Mouse (Mus musculus) megakaryocyte, embryonic 14.5 days (primary cell): ENCODE results near the gene Ccdc63.

Experiments used
- FLI1 ChIP-seq: IDR thresholded peaks from 2 replicates; pipeline ENCODE4 v1.6.1; 2012; ENCODE audit warnings: low read length, inconsistent platforms, mixed read lengths
- GATA1 ChIP-seq: IDR thresholded peaks from 3 replicates; pipeline ENCODE4 v1.6.1; 2012; ENCODE audit warnings: mixed read lengths, low read length, inconsistent platforms, borderline replicate concordance

GRCm38 (mm10) chr5:122189115-122189514 lies 48.5 kb upstream of the Ccdc63 start:
- no peak for TF ChIP-seq FLI1
- TF ChIP-seq GATA1, result no peak
